Mouse (Mus musculus): Measurements from ENCODE around the gene Retreg3.
A peak's percentile ranks its signal among the peaks of the same experiment; 100 is the strongest.
"Not testable (repeated sequence)": the region's sequence is repeated elsewhere in the genome, so short reads cannot be mapped to it uniquely, and the experiment has no call there.

The Retreg3 gene

DNA sequence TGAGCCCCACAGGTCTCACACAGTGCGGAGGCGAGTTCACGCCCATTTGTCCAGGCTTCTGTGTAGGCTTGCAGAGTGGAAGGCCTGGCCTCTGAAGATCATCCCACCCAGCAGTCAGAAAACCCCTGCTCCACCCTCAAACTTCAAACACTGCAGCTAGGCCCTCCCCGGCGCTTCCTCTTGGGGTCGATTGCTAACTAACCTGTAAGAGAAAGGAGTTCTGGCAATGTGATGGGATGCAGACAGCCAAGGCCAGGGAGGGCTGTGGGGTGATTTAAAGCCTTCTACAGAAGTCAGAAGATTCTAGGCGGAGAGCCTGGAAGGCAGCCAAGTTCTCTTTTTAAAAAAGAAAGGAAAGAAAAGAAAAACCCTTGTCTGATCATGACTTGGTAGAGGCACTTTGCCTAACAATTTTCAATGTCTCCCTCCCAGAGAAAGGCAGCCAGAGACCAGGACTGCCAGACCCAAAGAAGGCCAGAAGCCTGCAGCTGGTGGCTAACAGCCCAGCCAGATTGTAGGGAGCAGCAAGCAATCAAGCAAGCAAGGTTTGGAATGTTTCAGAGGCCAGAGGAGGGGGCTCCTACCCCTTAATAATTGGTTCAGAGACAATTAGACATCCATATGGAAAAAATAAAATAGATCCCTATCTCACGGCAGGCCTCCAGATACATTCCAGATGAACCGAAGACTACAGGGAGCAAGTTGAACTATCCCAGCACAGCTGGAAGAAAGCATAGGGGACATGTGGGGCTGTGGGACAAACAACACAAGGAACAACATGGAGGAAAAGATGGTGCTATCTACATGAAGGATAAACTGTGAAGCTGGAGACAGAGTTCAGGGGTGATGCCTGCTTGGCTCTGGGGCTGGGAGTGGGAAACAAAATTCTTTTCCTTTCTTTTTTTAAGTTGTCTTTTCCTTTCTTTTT, 29.7 kb upstream of the Retreg3 start:
- no peak for ATAC-seq (ENCODE audit: insufficient number of reproducible peaks, low FRiP score, low TSS enrichment)

- ATAC-seq (ENCODE audit: insufficient number of reproducible peaks, low FRiP score, low TSS enrichment), result no peak
These were observed 29.1 kb upstream of the Retreg3 start for GRCm38 (mm10) chr11:101148751-101149150.

DNA sequence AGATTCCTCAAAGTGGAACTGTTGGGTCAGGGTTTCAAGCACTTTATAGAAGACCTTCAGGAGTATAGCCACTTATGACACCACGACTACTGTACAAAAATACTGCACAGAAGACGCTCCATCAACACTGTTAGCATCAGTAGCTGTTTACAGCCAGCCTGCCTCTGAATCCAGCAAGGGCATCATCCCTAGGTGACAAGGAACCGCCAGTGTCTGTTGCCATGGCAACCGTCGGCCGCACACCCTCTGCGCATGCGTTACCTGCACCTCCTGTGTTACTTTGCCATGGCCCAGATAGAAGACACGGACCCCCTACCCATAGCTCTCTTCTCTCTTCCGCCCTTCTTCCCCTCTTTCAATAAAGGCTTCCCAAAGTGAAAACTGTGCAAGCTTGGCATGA, 26.7 kb upstream of the Retreg3 start:
- ATAC-seq (ENCODE audit: insufficient number of reproducible peaks, low FRiP score, low TSS enrichment), result no peak

DNA sequence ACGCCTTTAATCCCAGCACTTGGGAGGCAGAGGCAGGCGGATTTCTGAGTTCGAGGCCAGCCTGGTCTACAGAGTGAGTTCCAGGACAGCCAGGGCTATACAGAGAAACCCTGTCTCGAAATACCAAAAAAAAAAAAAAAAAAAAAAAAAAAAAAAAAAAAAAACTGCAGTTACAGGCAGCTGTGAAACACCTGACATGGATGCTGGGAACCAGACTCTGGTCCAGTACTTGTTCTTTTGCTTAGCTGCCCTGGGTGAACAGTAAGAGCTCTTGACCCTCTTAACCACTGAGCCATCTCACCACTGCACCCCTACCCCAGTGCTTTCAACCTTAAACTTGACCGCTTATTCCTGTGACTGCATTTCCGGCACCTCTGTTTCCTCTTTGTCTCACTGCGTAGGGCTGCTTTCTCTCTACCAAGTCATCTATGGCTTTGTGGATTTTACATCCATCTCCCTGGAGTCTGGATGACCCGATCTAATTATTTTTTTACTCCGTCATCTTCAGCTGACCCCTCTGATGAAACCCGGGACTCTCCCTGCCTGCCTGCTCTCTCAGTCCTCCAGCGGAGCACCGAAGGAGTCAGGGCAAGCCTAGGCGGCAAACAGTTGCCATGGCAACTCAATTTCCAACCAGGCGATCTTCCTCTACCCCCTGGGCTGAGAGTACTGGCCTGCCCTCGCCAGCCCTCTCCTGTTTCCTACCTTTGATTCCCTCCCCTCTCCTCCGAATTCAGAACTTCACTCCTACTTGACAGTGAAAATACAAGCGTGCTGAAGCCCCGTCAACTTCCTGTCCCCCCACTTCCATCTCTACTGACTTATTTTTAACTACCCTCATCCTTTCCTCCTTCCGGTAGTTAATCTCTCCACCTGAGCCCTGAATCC, 23.9 kb upstream of the Retreg3 start:
- no peak for ATAC-seq (ENCODE audit: insufficient number of reproducible peaks, low FRiP score, low TSS enrichment)

DNA sequence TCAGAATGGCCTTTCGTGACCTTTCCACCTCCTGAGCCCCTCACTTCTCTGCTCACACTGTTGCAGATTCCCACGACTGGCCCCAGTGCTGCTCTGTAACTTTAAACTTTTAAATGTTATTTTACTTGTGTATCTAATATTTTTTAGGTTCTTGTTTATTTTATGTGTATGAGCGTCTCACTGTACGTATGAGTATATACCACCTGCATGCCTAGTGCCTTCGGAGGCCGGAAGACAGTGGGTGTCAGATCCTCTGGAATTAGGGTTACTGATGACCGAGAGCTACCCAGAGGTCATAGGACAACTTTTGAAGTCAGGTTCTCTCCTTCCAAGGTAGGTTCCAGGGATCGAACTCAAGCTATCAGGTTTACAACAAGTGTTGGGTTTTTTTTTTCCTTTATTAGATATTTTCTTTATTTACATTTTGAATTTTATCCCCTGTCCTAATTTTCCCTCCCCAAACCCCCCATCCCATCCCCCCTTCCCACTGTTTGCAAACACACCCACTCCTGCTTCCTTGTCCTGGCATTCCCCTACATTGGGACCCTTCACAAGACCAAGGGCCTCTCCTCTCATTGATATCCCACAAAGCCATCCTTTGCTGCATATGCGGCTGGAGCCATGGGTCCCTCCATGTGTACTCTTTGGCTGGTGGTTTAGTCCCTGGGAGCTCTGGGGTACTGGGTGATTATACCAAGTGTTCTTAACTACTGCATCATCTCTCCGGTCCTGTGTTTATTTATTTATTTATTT, 22.7 kb upstream of the Retreg3 start:
- no peak for ATAC-seq (ENCODE audit: insufficient number of reproducible peaks, low FRiP score, low TSS enrichment)

GRCm38 (mm10) chr11:101141088-101141487, 21.4 kb upstream of the Retreg3 start:
- ATAC-seq (ENCODE audit: insufficient number of reproducible peaks, low FRiP score, low TSS enrichment), result no peak

DNA sequence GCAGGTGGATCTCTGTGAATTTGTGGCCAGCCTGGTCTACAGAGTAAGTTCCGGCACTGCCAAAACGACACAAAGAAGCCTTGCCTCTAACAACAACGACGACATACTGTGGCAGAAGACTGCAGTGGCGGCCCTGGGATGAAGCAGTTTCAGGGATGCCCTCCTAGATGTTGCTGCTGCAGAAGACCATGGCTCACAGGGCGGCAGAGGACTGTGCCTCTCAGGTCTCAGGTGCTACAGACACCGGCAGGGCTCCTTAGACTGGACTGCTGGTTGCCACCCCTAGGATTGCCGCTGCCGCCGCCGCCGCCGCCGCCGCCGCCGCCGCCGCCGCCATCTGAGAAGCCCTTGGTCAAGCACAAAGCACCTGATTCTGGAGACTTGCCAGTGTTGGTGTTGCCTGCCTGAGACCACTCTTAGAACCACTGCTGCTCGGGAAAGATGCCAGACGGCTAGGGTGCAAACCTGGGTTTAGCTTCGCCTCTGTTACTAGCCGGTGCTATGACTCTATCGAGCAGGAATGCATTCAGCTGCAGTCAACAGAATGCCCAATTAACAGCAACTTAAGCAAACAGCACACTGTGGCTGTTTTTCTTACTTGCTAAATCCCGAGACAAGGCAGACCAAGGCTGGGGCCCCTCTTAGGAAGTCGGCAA, 20.6 kb upstream of the Retreg3 start:
- no peak for ATAC-seq (ENCODE audit: insufficient number of reproducible peaks, low FRiP score, low TSS enrichment)

DNA sequence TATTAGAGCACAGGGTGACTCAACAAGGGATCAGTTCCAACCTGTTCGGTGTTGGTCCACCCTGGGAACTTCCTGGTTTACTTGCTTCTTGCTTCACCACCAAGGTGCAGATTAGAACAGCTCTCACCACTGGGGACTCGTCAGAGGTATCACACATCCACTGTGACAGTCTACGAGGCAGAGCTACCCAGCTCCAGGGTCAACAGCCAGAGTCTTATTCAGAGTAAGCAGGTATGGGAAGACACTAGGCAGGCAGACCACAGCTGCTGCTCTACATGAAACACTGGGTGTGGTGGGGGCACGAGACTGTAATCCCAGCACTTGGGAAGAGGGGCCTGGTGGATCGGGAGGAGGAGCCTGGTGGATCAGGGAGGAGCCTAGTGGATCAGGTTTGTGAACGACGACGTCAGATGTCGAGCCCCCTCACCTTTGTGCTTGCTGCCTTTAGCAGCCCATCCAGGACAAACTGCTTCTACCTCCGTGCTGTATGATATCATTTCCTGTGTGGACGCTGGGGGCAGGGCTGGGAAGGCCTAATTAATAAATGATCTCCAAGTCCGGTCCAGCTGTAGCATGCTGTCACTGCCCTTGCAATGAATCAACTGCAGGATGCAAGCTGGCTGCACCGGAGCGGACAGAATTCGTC, 19.0 kb upstream of the Retreg3 start:
- ATAC-seq (ENCODE audit: insufficient number of reproducible peaks, low FRiP score, low TSS enrichment), result no peak

GRCm38 (mm10) chr11:101137000-101137399, 17.3 kb upstream of the Retreg3 start:
- ATAC-seq (ENCODE audit: insufficient number of reproducible peaks, low FRiP score, low TSS enrichment), result no peak

DNA sequence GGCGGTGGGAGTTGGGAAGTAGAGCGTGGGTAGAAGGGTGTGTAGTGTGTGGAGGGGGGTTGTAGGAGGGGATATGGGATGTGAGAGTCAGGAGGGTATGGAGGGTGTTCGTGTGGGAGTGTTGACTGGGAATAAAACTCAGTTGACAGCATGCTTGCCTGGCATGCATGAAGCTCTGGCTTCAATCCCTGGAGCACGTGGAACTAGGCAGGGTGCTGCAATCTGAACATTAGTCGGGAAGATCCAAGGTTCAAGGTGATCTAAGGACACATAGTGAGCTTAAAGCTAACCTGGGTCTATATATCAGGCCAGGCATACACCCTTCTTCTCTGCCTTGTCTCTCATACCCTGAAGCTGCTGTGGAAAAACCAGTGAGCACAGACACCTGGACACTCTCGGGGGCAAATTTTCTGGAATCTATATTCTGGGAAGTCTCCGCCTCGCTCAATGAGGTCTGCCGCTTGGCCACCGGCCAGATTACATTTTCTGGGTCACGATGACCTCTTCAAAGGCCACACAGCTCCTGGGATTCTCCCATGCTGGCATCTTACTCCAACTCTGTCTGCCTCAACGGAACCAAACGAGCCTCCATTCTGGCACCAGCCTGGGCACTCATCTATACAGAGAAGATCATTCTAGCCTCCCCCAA, 14.6 kb upstream of the Retreg3 start:
- no peak for ATAC-seq (ENCODE audit: insufficient number of reproducible peaks, low FRiP score, low TSS enrichment)

DNA sequence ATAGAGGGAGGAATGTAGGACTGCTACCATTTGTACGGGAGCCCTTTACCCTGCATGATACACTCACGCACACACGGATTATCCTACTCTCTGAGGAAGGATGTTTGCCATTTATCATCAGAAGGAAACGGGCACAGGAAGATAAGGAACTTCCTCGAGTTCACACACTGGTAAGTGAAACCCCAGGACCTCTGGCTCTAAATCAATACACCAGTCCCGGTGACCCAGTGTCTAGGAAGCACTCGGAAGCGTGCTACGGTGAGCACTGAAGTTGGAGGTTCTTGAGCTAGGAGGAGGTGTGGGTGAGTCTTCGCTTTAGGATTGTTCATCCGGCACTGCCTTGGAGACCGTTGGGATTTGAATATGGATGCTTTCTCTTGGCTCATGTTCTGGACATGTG, 13.3 kb upstream of the Retreg3 start:
- no peak for ATAC-seq (ENCODE audit: insufficient number of reproducible peaks, low FRiP score, low TSS enrichment)

DNA sequence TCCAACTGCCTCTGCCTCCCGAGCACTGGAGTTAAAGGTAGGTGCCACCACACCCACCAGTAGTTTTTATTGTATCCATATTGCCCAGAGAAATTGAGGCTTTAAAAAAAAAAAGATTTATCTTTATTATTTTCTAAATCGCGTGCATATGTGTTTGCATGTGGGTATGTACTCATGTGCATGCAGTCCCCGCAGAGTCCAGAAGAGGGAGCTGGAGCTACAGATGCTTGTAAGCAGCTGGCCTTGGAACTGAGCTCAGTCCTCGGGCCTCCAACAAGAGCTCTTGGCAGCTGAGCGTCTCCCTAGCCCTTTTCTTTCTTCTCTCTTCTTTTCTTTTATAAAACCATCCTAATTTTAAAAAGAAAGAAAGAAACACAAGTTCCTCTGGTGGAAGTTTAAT, 12.0 kb upstream of the Retreg3 start:
- ATAC-seq (ENCODE audit: insufficient number of reproducible peaks, low FRiP score, low TSS enrichment), result no peak

GRCm38 (mm10) chr11:101131187-101131586, 11.5 kb upstream of the Retreg3 start:
- no peak for ATAC-seq (ENCODE audit: insufficient number of reproducible peaks, low FRiP score, low TSS enrichment)

DNA sequence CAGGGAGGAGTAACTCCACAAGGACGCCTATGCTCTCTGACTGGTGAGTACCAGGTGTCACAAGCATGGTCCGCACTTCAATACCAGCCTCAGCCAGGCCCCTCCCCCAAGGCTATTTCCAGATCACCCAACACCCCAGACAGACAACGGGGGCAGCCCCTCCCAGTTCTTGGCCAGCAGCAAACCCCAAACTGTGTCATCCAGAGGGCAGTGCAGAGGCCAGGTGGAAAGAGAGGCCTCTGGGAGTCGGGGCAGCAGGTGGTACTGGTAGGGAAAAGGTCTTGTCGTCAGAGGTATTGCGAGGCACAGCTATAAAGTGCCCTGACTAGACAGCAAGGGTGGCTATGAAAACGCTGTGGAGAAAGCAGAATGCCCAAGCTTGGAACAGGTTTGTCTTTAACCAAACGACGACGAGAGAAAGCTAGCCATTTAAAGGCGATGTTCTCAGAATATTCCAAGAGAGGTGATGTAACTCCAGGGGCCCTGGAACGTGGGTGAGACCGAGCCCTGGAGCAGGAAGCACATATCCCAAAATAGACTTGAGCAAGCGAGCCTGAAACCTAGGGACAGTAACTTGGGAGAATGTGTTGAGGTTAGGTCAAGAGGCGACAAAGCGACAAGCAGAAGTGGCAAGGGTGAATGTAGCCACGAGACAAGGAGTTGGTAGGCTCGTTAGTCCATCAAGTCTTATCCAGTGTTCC, 10.5 kb upstream of the Retreg3 start:
- no peak for ATAC-seq (ENCODE audit: insufficient number of reproducible peaks, low FRiP score, low TSS enrichment)

DNA sequence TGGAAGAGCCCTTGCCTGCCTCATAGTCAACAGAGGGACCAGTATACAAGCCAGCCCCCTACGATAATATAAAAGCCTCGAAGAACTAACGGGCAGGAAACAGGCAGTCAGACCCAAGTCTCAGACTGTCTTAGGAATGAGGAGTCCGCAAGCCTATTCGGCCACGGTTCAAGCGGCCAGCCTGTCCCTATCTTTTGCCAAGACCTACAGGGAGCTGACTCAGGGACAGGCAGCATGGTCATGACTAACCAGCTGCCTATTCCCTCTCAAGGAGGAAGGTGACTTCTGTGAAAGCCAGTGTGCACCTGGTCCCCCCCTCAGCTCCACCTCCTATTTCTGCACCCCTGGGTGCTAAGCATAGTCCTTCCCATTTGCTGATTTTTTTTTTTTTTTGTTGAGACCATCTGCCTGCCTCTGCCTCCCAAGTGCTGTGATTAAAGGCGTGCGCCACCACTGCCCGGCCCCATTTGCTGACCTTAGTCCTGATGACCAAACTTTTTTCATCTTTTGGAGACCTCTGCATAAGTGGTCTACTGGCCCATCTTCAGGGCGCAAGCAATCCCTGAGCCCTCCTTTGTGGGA, 9.4 kb upstream of the Retreg3 start:
- ATAC-seq (ENCODE audit: insufficient number of reproducible peaks, low FRiP score, low TSS enrichment), result peak; percentile 85; the same call in 1 of the 2 replicates

GRCm38 (mm10) chr11:101127075-101127474, 7.4 kb upstream of the Retreg3 start:
- ATAC-seq (ENCODE audit: insufficient number of reproducible peaks, low FRiP score, low TSS enrichment), result no peak

DNA sequence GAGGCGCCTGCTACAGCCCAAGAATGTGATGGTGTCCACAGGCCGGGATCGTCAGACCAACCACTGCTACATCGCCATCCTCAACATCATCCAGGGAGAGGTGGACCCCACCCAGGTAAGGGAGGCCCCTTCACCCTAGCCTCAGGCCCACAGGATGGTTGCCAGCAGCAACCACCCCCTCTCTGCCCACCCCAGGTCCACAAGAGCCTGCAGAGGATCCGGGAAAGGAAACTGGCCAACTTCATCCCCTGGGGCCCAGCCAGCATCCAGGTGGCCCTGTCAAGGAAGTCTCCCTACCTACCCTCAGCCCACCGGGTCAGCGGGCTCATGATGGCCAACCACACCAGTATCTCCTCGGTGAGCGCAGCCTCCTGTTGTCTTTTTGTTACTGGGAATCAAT, 5.3 kb upstream of the Retreg3 start:
- ATAC-seq (ENCODE audit: insufficient number of reproducible peaks, low FRiP score, low TSS enrichment), result not testable (repeated sequence)

GRCm38 (mm10) chr11:101124494-101124893, 4.8 kb upstream of the Retreg3 start:
- ATAC-seq (ENCODE audit: insufficient number of reproducible peaks, low FRiP score, low TSS enrichment), result not testable (repeated sequence)

Measured in cerebellum, adult (tissue).